Mouse (Mus musculus) thymus, postnatal 14 days (tissue): ENCODE measurements around the gene Raf1.

Experiments
- DNase-seq: peaks from one replicate; pipeline ENCODE4 v3.0.0; 2021

Raf1 gene

GRCm38 (mm10) chr6:115610301-115610700 lies 66.1 kb downstream of the Raf1 start:
- peak; percentile 61 for DNase-seq

- peak; percentile 62 for DNase-seq
Observed at GRCm38 (mm10) chr6:115609121-115609520, 67.3 kb downstream of the Raf1 start.

- DNase-seq, result no peak
Observed at GRCm38 (mm10) chr6:115607429-115607828, 69.0 kb downstream of the Raf1 start.

- no peak for DNase-seq
Observed at GRCm38 (mm10) chr6:115606461-115606860, 70.0 kb downstream of the Raf1 start.

- peak; percentile 88 for DNase-seq
Observed at GRCm38 (mm10) chr6:115601715-115602523, 74.5 kb downstream of the Raf1 start, which contains the start of gene Mkrn2. TSS of gene Mkrn2 (plus strand) at chr6:115601902.

GRCm38 (mm10) chr6:115601322-115601714 lies 75.1 kb downstream of the Raf1 start:
- peak; percentile 50 for DNase-seq

GRCm38 (mm10) chr6:115595667-115596066 lies 80.8 kb downstream of the Raf1 start:
- no peak for DNase-seq

- DNase-seq, result peak; percentile 39
Observed at GRCm38 (mm10) chr6:115594463-115594862, 82.0 kb downstream of the Raf1 start.

- DNase-seq, result no peak
Observed at GRCm38 (mm10) chr6:115593252-115593651, 83.2 kb downstream of the Raf1 start.

GRCm38 (mm10) chr6:115592458-115592857 lies 84.0 kb downstream of the Raf1 start, which contains the start of gene Mkrn2os:
TSS of gene Mkrn2os (minus strand) at chr6:115592576.
- DNase-seq, result no peak

- DNase-seq, result no peak
Observed at GRCm38 (mm10) chr6:115591692-115592359, 84.6 kb downstream of the Raf1 start.

GRCm38 (mm10) chr6:115586321-115586720 lies 90.1 kb downstream of the Raf1 start:
- DNase-seq, result no peak

GRCm38 (mm10) chr6:115584176-115584575 lies 92.3 kb downstream of the Raf1 start:
- DNase-seq, result no peak

- DNase-seq, result no peak
Observed at GRCm38 (mm10) chr6:115583430-115584125, 92.9 kb downstream of the Raf1 start.

- DNase-seq, result no peak
Observed at GRCm38 (mm10) chr6:115582328-115583115, 93.9 kb downstream of the Raf1 start.

- no peak for DNase-seq
Observed at GRCm38 (mm10) chr6:115580810-115581209, 95.6 kb downstream of the Raf1 start.

GRCm38 (mm10) chr6:115577941-115578340 lies 98.5 kb downstream of the Raf1 start:
- no peak for DNase-seq

GRCm38 (mm10) chr6:115577407-115577806 lies 99.0 kb downstream of the Raf1 start:
- no peak for DNase-seq

GRCm38 (mm10) chr6:115574171-115574570 lies 102.3 kb downstream of the Raf1 start:
- DNase-seq, result no peak
